Mouse (Mus musculus) cortical plate, adult 2 months (tissue): Measurements from ENCODE around the gene Hist1h4h. TPM values are rescaled to one million over a fixed set of nuclear protein-coding genes. Genes with fewer than 3 reads are reported as not detected.
A peak's percentile ranks its signal among the peaks of the same experiment; 100 is the strongest.

ENCODE experiments used
- H3K27ac ChIP-seq: fragments of 200-500 bp; 2 replicates; pipeline ENCODE4 v1.5.1; 2012; ENCODE audit warnings: low read length, control low read depth, inconsistent platforms; ENCODE audit not compliant: insufficient read depth
- H3K4me1 ChIP-seq: fragments of 200-500 bp; 2 replicates; pipeline ENCODE4 v1.6.1; 2011; ENCODE audit warnings: low read length; ENCODE audit not compliant: control insufficient read depth, insufficient read depth
- H3K4me3 ChIP-seq: fragments of 200-500 bp; 2 replicates; pipeline ENCODE4 v1.5.1; 2011; ENCODE audit warnings: mild to moderate bottlenecking, low read length, control low read depth; ENCODE audit not compliant: insufficient read depth
- CTCF ChIP-seq: fragments of 200-500 bp; IDR thresholded peaks from 2 replicates; pipeline ENCODE4 v1.5.1; 2011; ENCODE audit warnings: mild to moderate bottlenecking, control low read depth, low read length; ENCODE audit not compliant: insufficient read depth; ENCODE audit errors: extremely low read depth
- POLR2A ChIP-seq: fragments of 200-500 bp; IDR thresholded peaks from 2 replicates; pipeline ENCODE4 v1.6.1; 2011; ENCODE audit warnings: mild to moderate bottlenecking, low read length, control low read depth; ENCODE audit not compliant: insufficient read depth; ENCODE audit errors: extremely low read depth
- polyA plus RNA-seq: library from polyadenylated mRNA; depleted of rRNA; stranded (reverse); fragments of >200 nt; gene quantifications from 2 replicates; pipeline ENCODE4 v1.2.3, GENCODE M21; 2012; rRNA removed

Hist1h4h gene
- polyA plus RNA-seq, 1 experiment = 34.8 TPM

DNA sequence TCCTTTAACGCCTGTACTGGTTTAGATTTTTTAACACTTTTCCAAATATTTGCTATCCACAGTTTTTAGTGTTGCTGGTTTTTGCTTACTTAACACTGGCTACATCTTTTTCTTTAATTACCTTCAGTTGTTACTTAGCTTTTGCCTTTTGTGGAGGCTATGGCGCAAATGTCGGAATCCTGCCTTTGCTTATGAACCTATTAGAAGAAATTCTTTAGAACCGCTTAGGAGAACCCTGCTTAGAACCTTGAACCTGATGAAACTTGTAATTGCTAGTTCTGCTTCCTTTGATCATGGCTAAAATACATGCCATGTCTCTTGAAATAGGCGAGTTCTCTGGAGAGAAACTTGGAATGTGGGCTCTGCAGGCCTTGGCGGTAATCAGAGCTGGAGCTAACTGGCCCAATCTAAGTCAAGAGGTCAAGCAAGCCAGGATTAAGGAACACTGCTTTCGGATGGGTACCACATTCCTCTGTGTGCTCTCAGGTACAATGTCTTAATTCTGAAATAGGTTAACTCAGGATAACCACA, 45.6 kb downstream of the Hist1h4h start:
- Histone ChIP-seq H3K4me3 (peak overlapping the region; percentile 58; the same call in 1 of the 2 replicates), H3K4me1 (peaks cover 2% of the 10 kb centered on the region; the same call in 1 of the 2 replicates), H3K27ac (no peak overlapping the region)
- no peak for TF ChIP-seq POLR2A
- no peak for TF ChIP-seq CTCF

DNA sequence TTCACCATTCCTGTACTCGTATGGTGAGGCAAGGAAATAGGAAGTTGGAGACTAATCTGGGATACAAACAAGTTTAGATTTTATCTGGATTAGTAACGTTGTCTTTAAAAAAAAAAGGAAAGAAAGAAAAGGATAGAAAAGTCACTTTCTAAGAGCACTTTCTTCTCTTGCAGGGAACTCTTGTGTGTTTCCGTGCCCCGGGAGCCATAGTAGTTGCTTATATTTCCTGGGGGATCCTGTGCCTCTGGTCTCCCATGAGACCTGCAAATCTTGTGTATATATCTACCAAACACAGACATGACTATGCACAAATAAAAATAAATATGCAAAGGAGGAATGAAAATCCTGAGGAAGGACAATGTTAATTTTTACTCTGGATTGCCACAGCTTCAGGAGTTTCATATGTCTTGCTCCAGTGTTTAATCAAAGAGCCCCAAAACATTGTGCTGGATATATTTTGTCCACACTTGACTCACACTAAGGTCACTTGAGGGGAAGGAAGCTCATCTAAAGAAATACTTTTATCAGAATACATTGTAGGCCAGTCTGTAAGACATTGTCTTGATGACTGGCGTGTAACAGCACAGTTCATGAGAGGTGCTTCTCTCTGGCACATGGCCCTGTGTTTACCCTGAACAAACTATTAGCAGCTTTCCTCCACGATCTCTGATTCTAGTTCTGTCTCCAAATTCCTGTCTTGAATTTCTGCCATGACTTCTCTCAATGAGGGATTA, 46.2 kb downstream of the Hist1h4h start:
- Histone ChIP-seq H3K27ac (no peak overlapping the region), H3K4me3 (no peak overlapping the region), H3K4me1 (peaks cover 2% of the 10 kb centered on the region; the same call in 1 of the 2 replicates)
- TF ChIP-seq CTCF (no peak), POLR2A (no peak)

DNA sequence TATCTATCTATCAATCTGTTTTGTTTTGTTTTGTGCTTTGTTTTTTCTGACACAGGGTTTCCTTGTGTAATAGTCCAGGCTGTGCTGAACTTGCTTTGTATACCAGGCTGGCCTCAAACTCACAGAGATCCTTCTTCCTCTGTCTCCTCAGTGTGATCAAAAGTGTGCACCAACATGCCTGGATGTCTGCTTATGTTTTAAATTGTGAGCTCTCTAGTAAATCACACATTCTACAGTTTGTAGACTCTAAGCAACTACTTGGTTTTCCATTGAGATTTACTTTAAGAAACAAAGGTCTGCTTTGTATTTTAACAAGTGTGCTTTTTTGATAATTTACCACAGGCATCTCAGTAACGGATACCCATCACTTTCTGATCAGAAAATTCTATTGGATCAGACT, 47.0 kb downstream of the Hist1h4h start:
- TF ChIP-seq POLR2A (no peak), CTCF (no peak)
- H3K27ac ChIP-seq = no peak overlapping the region
- peaks cover 2% of the 10 kb centered on the region; the same call in 1 of the 2 replicates for H3K4me1 ChIP-seq
- H3K4me3 ChIP-seq = no peak overlapping the region

Other genes with a start within 250 kb of the Hist1h4h start
- gene Zfp322a, start 161.8 kb upstream of the Hist1h4h start, polyA plus RNA-seq = 14.3 and 14.8 TPM in 2 replicates
- gene Abt1, start 107.2 kb upstream of the Hist1h4h start, polyA plus RNA-seq = 7.8 and 8.3 TPM in 2 replicates
- 0.04 and 0.06 TPM in 2 replicates for gene Btn1a1, start 65.1 kb upstream of the Hist1h4h start, polyA plus RNA-seq
- gene Btn2a2, start 42.2 kb upstream of the Hist1h4h start, polyA plus RNA-seq = 0.69 and 0.95 TPM in 2 replicates
- 6.4 and 14.2 TPM in 2 replicates for gene Hist1h2af, start 2.9 kb downstream of the Hist1h4h start, polyA plus RNA-seq
- gene Hist1h3g, start 4.4 kb downstream of the Hist1h4h start, polyA plus RNA-seq = 0.74 and 0.92 TPM in 2 replicates
- 0.29 and 0.38 TPM in 2 replicates for gene Hist1h2bh, start 12.3 kb downstream of the Hist1h4h start, polyA plus RNA-seq
- gene Hist1h3f, start 13.0 kb downstream of the Hist1h4h start, polyA plus RNA-seq = 0.73 TPM in 1 of 2 replicates, not detected in the other
- 4.5 and 13.1 TPM in 2 replicates for gene Hist1h4f, start 20.6 kb downstream of the Hist1h4h start, polyA plus RNA-seq
- gene Hist1h1d, start 22.2 kb downstream of the Hist1h4h start, polyA plus RNA-seq = 0.04 and 0.08 TPM in 2 replicates
- gene Hist1h3e, start 31.3 kb downstream of the Hist1h4h start, polyA plus RNA-seq = 1.2 and 2.9 TPM in 2 replicates
- 0.50 and 1.1 TPM in 2 replicates for gene Hist1h2ae, start 40.2 kb downstream of the Hist1h4h start, polyA plus RNA-seq
- 7.8 and 11.4 TPM in 2 replicates for gene Hist1h2bg, start 40.3 kb downstream of the Hist1h4h start, polyA plus RNA-seq
- gene Hist1h2bf, start 43.1 kb downstream of the Hist1h4h start, polyA plus RNA-seq = 0.67 TPM in 1 of 2 replicates, not detected in the other
- gene Hist1h2ad, start 43.3 kb downstream of the Hist1h4h start, polyA plus RNA-seq = 0.32 and 0.92 TPM in 2 replicates
- gene Hist1h3d, start 44.7 kb downstream of the Hist1h4h start, polyA plus RNA-seq = 2.6 and 3.0 TPM in 2 replicates
- 4.4 and 8.9 TPM in 2 replicates for gene Hist1h4d, start 50.5 kb downstream of the Hist1h4h start, polyA plus RNA-seq
- 4.2 and 4.6 TPM in 2 replicates for gene Hist1h2be, start 90.1 kb downstream of the Hist1h4h start, polyA plus RNA-seq
- gene Hist1h1e, start 91.5 kb downstream of the Hist1h4h start, polyA plus RNA-seq = 4.0 and 4.6 TPM in 2 replicates
- gene Hist1h2ac, start 152.9 kb downstream of the Hist1h4h start, polyA plus RNA-seq = 1.2 and 1.5 TPM in 2 replicates
- gene Hist1h2bc, start 153.1 kb downstream of the Hist1h4h start, polyA plus RNA-seq = 117 and 130 TPM in 2 replicates
- not detected in 2 replicates for gene Hist1h1t, start 164.8 kb downstream of the Hist1h4h start, polyA plus RNA-seq
- gene Hist1h4c, start 167.4 kb downstream of the Hist1h4h start, polyA plus RNA-seq = 4.1 and 9.6 TPM in 2 replicates
- 4.2 and 4.3 TPM in 2 replicates for gene Hfe, start 179.8 kb downstream of the Hist1h4h start, polyA plus RNA-seq
- 42.1 and 42.4 TPM in 2 replicates for gene Hist1h1c, start 207.8 kb downstream of the Hist1h4h start, polyA plus RNA-seq
- gene Hist1h3c, start 214.6 kb downstream of the Hist1h4h start, polyA plus RNA-seq = 0.56 TPM in 1 of 2 replicates, not detected in the other
- 0.79 and 1.9 TPM in 2 replicates for gene Hist1h2bb, start 215.7 kb downstream of the Hist1h4h start, polyA plus RNA-seq
- gene Hist1h2ab, start 220.1 kb downstream of the Hist1h4h start, polyA plus RNA-seq = 1.6 and 1.9 TPM in 2 replicates
- gene Hist1h3b, start 221.2 kb downstream of the Hist1h4h start, polyA plus RNA-seq = 0.57 and 0.77 TPM in 2 replicates
- 3.7 and 8.3 TPM in 2 replicates for gene Hist1h4b, start 226.0 kb downstream of the Hist1h4h start, polyA plus RNA-seq
- gene Hist1h4a, start 230.2 kb downstream of the Hist1h4h start, polyA plus RNA-seq = 4.2 and 9.6 TPM in 2 replicates
- gene Hist1h3a, start 231.3 kb downstream of the Hist1h4h start, polyA plus RNA-seq = 0.57 and 1.4 TPM in 2 replicates
- gene Hist1h1a, start 232.6 kb downstream of the Hist1h4h start, polyA plus RNA-seq = 0.55 and 0.77 TPM in 2 replicates
- gene Trim38, start 238.9 kb downstream of the Hist1h4h start, polyA plus RNA-seq = 0.19 and 0.21 TPM in 2 replicates